Mouse (Mus musculus): ENCODE measurements around the gene Pgam1. TPM values are rescaled to one million over a fixed set of nuclear protein-coding genes. Genes with fewer than 3 reads are reported as not detected.
"Not testable (repeated sequence)": the region's sequence is repeated elsewhere in the genome, so short reads cannot be mapped to it uniquely, and the experiment has no call there.

Gene Pgam1
- total RNA-seq, 2 experiments from 2014 or later: 22.5 to 26.7 TPM

DNA sequence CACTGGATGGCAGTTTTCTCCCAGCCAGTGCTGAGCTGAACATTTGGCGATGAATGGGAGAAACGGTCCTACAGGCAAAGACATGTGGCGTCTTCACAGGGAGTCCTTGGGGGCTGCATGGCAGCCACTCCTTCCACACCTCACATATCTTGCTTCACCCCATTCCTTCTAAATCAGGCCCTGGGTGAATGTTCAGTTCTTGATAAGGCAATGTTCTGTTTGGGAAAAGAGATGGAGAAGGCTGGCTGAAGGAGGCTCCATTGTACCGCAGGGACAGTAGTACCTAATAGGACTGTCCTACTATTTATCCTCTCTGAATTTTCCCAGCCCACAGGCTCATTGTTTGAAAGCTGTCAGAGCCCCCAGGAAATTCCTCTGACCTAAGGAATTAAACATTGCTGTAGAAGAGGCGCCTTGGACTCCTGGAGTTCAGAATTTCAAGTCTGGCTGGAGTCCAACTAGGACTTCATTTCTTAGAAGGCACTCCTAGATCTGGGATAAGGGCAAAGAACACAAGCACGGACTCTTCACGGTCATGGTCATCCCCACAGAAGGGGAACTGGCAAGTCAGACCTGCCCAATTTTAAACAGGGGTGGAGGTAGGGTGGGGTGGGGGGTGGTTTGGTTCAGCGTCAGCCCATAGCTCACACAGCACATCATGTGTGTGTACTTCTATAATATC lies 4.5 kb upstream of the Pgam1 start:
- no peak for DNase-seq
- intact Hi-C loops (cut with DNase I; ENCODE audit: low total_unique reads): no loop called here

GRCm38 (mm10) chr19:41908736-41909135 lies 3.0 kb upstream of the Pgam1 start:
- intact Hi-C loops (cut with DNase I; ENCODE audit: low total_unique reads): no loop called here
- no peak for DNase-seq

DNA sequence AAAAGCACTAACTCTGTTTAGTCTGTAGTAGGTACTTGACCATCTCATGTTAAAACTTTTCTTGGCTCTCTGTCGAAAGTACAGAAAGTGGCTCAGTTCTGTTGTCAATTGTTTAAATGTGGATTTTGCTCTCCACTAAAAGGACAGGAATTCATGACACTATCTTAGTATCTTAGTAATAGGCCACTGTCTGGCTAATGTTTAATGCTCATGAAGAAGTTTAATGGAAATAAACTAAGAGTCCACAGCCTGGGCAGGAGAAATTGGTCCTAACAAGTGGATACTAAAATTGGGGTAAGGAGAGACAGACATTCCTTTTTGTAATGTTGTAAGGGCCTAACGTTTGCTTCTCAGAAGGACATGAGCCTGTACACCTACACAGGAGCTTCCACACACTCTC lies 1.3 kb upstream of the Pgam1 start:
- intact Hi-C loops (cut with DNase I; ENCODE audit: low total_unique reads): no loop called here

GRCm38 (mm10) chr19:41912121-41913080 lies 678 bp downstream of the Pgam1 start:
- intact Hi-C loops (cut with DNase I; ENCODE audit: low total_unique reads): no loop called here

More for the DNA sequence above, 1.3 kb upstream of the Pgam1 start:
- no peak for DNase-seq

GRCm38 (mm10) chr19:41913774-41914591 lies 2.3 kb downstream of the Pgam1 start:
- intact Hi-C loops (cut with DNase I; ENCODE audit: low total_unique reads): no loop called here
- no peak for DNase-seq

More at GRCm38 (mm10) chr19:41912121-41913080, 678 bp downstream of the Pgam1 start:
- peak; percentile 37 for DNase-seq

DNA sequence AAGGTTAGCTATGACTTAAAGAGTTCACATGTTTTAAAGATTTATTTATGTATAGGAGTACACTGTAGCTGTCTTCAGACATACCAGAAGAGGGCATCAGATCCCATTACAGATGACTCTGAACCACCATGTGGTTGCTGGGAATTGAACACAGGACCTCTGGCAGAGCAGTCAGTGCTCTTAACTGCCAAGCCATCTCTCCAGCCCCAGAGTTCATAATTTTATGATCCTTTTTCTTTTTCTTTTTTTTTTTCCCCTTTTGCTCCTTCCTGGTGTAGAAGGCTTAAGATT lies 2.8 kb downstream of the Pgam1 start:
- DNase-seq; intact Hi-C loops (cut with DNase I; ENCODE audit: low total_unique reads): not testable (repeated sequence)

DNA sequence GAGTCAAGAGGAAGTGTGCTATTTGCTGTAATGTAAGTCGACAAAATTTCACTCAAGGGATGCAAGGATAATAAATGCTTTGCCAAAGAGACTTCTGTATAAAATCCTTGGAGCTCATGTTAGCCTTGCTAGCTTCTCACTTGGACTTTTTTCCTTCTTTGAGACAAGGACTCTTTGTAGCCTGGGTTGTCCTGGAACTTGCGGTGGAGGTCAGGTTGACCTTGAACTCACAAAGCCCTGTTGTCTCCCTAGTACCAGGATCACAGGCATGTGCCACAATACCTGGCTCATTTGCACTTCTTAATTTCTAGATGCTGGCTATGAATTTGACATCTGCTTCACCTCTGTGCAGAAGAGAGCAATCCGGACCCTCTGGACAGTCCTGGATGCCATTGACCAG lies 3.6 kb downstream of the Pgam1 start:
- no peak for DNase-seq
- intact Hi-C loops (cut with DNase I; ENCODE audit: low total_unique reads): no loop called here

- no peak for DNase-seq
- intact Hi-C loops (cut with DNase I; ENCODE audit: low total_unique reads): no loop called here
Observed at GRCm38 (mm10) chr19:41916853-41917252, 5.1 kb downstream of the Pgam1 start.

DNA sequence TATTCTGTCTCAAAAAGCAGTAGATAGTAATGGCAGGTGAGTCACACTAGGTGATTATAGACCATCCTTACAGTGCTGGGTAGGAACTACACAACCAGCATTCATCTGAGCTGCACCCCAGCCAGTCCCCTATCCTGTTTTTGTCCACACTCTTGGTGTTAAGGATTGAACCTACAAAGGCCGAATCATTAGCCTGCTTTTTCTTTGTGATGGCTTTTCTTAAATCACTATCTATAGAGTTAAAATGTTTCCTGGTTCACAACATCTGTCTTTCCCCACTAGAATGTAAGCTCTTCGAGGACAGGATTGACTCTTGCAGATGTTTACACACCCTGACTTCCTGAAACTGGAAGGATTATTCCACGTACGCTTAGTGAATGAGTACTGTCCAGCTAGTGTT lies 7.7 kb downstream of the Pgam1 start:
- intact Hi-C loops (cut with DNase I; ENCODE audit: low total_unique reads): no loop called here
- no peak for DNase-seq

DNA sequence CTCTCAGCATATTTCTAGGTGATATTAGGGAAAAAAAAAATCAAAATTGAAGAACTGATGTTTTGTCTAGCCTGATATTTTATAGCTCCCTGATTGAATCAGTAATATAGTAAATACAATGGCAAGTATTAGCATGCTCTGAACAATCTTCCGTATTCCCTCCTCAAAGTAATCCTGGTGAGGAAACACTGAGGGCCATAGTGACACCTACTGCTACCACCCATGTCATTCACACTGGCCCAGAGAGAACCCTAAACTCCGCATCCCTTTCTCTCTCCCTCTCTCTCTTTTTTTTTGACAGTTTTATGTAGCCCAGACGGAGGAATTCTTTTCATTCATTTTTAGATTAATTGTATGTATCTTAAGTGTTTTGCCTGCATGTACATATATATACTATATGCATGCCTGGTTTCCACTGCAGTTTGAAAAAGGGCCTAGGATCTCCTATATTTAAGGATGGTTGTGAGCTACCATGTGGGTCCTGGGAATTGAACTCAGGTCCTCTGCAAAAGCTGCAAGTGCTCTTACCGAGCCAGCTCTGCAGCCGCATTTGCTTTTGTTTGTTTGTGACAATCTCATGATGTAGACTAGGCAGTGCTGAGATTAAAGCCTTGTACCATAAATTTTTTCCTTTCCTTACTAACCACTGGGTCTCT lies 8.8 kb downstream of the Pgam1 start:
- intact Hi-C loops (cut with DNase I; ENCODE audit: low total_unique reads): no loop called here
- no peak for DNase-seq

DNA sequence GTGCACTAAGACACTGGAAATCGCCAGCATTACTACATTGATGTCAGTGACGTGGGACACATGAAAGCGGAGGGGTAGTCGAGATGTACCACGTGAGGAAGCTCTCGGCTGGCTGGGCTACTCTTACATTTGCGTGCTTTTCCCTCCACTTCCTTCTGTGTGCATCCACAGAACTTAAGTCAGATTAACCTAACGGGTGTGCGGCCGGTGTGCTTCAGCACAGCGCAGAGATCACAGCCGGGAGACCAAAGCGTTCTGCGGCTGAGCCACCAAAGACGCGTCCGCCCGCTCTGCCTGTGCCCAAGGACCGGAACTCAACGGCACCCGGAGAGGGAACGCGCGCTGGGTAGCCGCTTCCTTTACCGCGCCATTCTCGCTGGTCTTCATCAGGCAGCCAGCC lies 21.0 kb downstream of the Pgam1 start:
- intact Hi-C loops (cut with DNase I; ENCODE audit: low total_unique reads): no loop called here
- no peak for DNase-seq

- intact Hi-C loops (cut with DNase I; ENCODE audit: low total_unique reads): no loop called here
- DNase-seq: peak; percentile 98
Observed at GRCm38 (mm10) chr19:41933179-41934086, 21.7 kb downstream of the Pgam1 start, which contains the start of the genes Exosc1 and Zdhhc16. TSS of gene Exosc1 (minus strand) at chr19:41933423. TSS of gene Zdhhc16 (plus strand) at chr19:41933480.

DNA sequence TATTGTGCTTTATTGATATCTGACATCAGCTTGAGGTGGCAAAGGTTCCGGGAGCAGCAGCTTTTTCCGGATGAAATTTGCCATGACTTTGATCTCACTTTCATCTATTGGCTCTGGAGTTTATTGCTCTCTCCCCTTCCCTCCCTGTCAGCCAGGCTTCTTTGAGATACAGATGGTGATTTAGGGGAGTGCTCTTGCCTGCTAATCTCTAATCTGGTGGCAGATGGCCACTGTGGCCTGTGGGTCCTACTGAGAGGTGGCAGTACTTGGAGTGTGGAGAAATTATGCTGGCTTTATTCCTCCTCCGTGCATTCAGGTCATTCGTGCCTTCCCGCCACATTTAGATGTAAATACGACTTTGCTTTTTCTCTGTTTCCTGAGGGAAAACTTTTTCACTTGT lies 22.4 kb downstream of the Pgam1 start:
- DNase-seq: no peak
- intact Hi-C loops (cut with DNase I; ENCODE audit: low total_unique reads): no loop called here

DNA sequence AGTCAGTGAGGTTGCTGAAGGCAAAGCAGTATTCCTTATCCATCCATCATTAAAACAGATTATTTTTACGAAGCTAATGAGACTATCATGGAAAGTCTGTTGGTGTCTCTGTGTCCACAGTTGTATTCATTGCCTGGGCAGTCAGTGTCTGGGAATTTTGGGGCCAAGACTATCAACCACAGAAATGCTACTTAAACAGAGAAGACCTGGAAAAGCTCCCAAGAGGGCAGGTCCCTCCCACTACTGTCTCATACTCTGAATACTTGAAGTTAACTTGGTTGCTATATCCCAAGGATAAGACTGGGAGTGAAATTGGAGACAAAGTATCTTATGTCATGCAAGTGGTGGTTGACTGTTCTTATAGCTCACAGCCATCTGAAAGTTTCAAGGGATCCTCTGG lies 24.2 kb downstream of the Pgam1 start:
- intact Hi-C loops (cut with DNase I; ENCODE audit: low total_unique reads): loop anchor here (5.0 kb wide), 1 partner anchor 41 kb away; no protein-coding TSS in a partner anchor

GRCm38 (mm10) chr19:41938539-41938938 lies 26.8 kb downstream of the Pgam1 start:
- intact Hi-C loops (cut with DNase I; ENCODE audit: low total_unique reads): loop anchor here (5.0 kb wide), 1 partner anchor 39 kb away; no protein-coding TSS in a partner anchor
- DNase-seq: no peak

More for the DNA sequence above, 24.2 kb downstream of the Pgam1 start:
- DNase-seq: no peak

DNA sequence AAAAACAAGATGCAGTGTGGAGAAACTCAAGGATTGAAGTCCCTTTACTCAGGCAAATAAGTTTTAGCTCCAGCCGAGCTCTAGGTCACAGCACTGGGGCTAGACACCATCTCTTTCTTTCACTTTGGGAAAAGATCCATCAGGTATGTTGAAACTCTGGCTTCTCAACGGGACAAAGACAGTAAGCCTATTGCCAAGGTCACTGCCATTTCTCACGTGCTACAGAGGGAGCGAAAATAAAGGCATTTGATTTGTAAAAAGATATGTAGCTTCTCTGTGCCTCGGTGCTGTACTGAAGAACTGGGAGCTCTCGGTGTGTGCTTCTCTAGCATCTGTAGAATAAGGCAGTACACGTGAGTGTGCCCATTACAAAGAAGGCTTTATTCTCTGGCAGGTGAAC lies 32.1 kb downstream of the Pgam1 start:
- intact Hi-C loops (cut with DNase I; ENCODE audit: low total_unique reads): no loop called here
- no peak for DNase-seq

- intact Hi-C loops (cut with DNase I; ENCODE audit: low total_unique reads): no loop called here
- no peak for DNase-seq
Observed at GRCm38 (mm10) chr19:41952287-41952686, 40.6 kb downstream of the Pgam1 start.

- intact Hi-C loops (cut with DNase I; ENCODE audit: low total_unique reads): no loop called here
- no peak for DNase-seq
Observed at GRCm38 (mm10) chr19:41953574-41953973, 41.9 kb downstream of the Pgam1 start.
